Mouse (Mus musculus) T-helper 1 cell (primary cell): ENCODE data around the gene Pradc1.

Experiments
- in situ Hi-C: fragments of 300-600 bp; cut with MboI, MseI; formaldehyde crosslinking; loops from one replicate; pipeline ENCODE4 v1.15.1; 2025; ENCODE audit warnings: high pct_unique_total_duplicates

Pradc1 gene

DNA sequence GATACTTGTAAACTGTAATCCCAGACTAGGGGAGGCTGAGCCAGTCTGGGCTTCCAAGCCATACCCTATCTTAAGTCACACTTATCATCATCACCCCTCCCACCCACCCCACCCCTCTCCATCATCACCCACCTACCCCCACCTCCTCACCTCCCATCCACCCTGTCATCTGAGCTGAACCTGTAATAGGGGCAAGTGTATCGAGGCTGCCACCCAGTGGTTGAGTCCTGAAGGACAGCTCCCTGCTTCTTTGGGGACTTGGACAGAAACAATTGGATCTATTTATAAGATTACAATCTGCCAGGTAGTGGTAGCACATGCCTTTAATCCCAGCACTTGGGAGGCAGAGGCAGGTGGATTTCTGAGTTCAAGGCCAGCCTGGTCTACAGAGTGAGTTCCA, 54.6 kb downstream of the Pradc1 start:
- in situ Hi-C loops = no loop called here
